Mouse (Mus musculus) liver, embryonic 11.5 days (tissue): ENCODE data around the gene Chrnb4. TPM values are rescaled to one million over a fixed set of nuclear protein-coding genes. Genes with fewer than 3 reads are reported as not detected.

Source experiments
- polyA plus RNA-seq: library from polyadenylated mRNA; unstranded; fragments of >200 nt; fragmentation: Nextera tagmentation; extraction: Ambion mirVana; gene quantifications from 2 replicates; pipeline ENCODE4 v1.2.1, GENCODE M21; 2014

The Chrnb4 gene
- polyA plus RNA-seq, 1 experiment from 2014 or later: 0.12 TPM

Other genes starting within 250 kb of the Chrnb4 start
- gene Ireb2, start 185.0 kb downstream of the Chrnb4 start, polyA plus RNA-seq: 31.3 TPM in 2 replicates
- 1.9 and 2.3 TPM in 2 replicates for gene Hykk, start 131.5 kb downstream of the Chrnb4 start, polyA plus RNA-seq
- gene Psma4, start 98.0 kb downstream of the Chrnb4 start, polyA plus RNA-seq: 326 and 329 TPM in 2 replicates
- 0.91 and 1.3 TPM in 2 replicates for gene AY074887, start 97.8 kb downstream of the Chrnb4 start, polyA plus RNA-seq
- 0.06 TPM in 1 of 2 replicates, not detected in the other for gene Chrna5, start 67.9 kb downstream of the Chrnb4 start, polyA plus RNA-seq
- gene Chrna3, start 22.2 kb downstream of the Chrnb4 start, polyA plus RNA-seq: 0.16 and 0.18 TPM in 2 replicates
- 34.8 and 36.9 TPM in 2 replicates for gene Ube2q2, start 100.1 kb upstream of the Chrnb4 start, polyA plus RNA-seq
- 52.0 and 57.9 TPM in 2 replicates for gene Fbxo22, start 160.1 kb upstream of the Chrnb4 start, polyA plus RNA-seq